Mouse (Mus musculus): ENCODE results near the gene Sh3bp1. TPM values are rescaled to one million over a fixed set of nuclear protein-coding genes. Genes with fewer than 3 reads are reported as not detected.

The Sh3bp1 gene
- total and polyA plus RNA-seq, 3 experiments, result 12.3 to 69.7 (median 23.8) TPM

GRCm38 (mm10) chr15:78927788-78928457, 28.4 kb downstream of the Sh3bp1 start (continued):
- peak; percentile 93 for TF ChIP-seq ETS1 (conservative IDR thresholded peaks at IDR 0.05; ENCODE audit: low read depth, low read length)
- TF ChIP-seq ZC3H11A (IDR thresholded peaks at IDR 0.05; ENCODE audit: low read depth, low read length), result no peak
- TF ChIP-seq NELFE (IDR thresholded peaks at IDR 0.05; ENCODE audit: low read depth, low read length), result peak; percentile 32; the same call in 1 of the 2 replicates
- TF ChIP-seq CTCF (conservative IDR thresholded peaks at IDR 0.05 in 1 of 2, IDR thresholded peaks at IDR 0.05 in 1 of 2; ENCODE audit: low read depth in 2 of 2, low read length in 2 of 2), result no peak
- TF ChIP-seq MXI1 (IDR thresholded peaks at IDR 0.05; ENCODE audit: low read depth, low read length), result peak; percentile 83
- peak; percentile 78; the same call in 1 of the 2 replicates for TF ChIP-seq IRF4 (IDR thresholded peaks at IDR 0.05; ENCODE audit: low read depth, low read length)
- TF ChIP-seq MAFK (IDR thresholded peaks at IDR 0.05; ENCODE audit: insufficient replicate concordance, low read length), result 0 out of 2 replicates have a peak, but pooled peaks have one; percentile 47
- TF ChIP-seq TCF12 (IDR thresholded peaks at IDR 0.05; ENCODE audit: low read depth, low read length), result peak; percentile 92
- no peak for TF ChIP-seq RAD21 (IDR thresholded peaks at IDR 0.05; ENCODE audit: low read depth, low read length)
- TF ChIP-seq PAX5 (IDR thresholded peaks at IDR 0.05; ENCODE audit: low read length), result no peak
- peak; percentile 86 for TF ChIP-seq MAZ (IDR thresholded peaks at IDR 0.05; ENCODE audit: low read depth, low read length)
- no peak for TF ChIP-seq MYC (IDR thresholded peaks at IDR 0.05; ENCODE audit: low read depth, low read length)
- 0 out of 2 replicates have a peak, but pooled peaks have one; percentile 44 for TF ChIP-seq CHD1 (IDR thresholded peaks at IDR 0.05; ENCODE audit: low read depth, low read length)
- no peak for TF ChIP-seq USF1 (IDR thresholded peaks at IDR 0.05; ENCODE audit: low read depth, low read length)
- 0 out of 2 replicates have a peak, but pooled peaks have one; percentile 47 for TF ChIP-seq POLR2AphosphoS2 (IDR thresholded peaks at IDR 0.05; ENCODE audit: low read depth, low read length)
- no peak for TF ChIP-seq ZKSCAN1 (IDR thresholded peaks at IDR 0.05; ENCODE audit: borderline replicate concordance, low read depth, low read length)
- TF ChIP-seq ELF1 (IDR thresholded peaks at IDR 0.05; ENCODE audit: low read depth, low read length), result peak; percentile 73
- TF ChIP-seq NRF1 (IDR thresholded peaks at IDR 0.05; ENCODE audit: low read depth, low read length), result peak; percentile 24; the same call in 1 of the 2 replicates

GRCm38 (mm10) chr15:78928539-78928938, 29.0 kb downstream of the Sh3bp1 start:
- DNase-seq (ENCODE audit: extremely low read depth), result no peak
- Histone ChIP-seq H3K4me3 (replicated peaks in 1 of 3; ENCODE audit: low read depth in 2 of 3, low read length in 2 of 3, poor library complexity in 1 of 3) (no peak overlapping the region), H3K27me3 (replicated peaks) (no peaks in the 10 kb centered on the region), H3K27ac (ENCODE audit: insufficient read depth, low read depth) (peak overlapping the region; percentile 34; the same call in 1 of the 2 replicates), H3K9ac (ENCODE audit: insufficient read depth, low read depth) (peak overlapping the region; percentile 23; the same call in 1 of the 2 replicates), H3K36me3 (replicated peaks in 1 of 2; ENCODE audit: control insufficient read depth in 1 of 2, insufficient read depth in 1 of 2, low read length in 1 of 2) (peaks cover 12 to 25% of the 10 kb centered on the region in 2 experiments), H3K9me3 (replicated peaks; ENCODE audit: low read length) (no peaks in the 10 kb centered on the region), H3K4me2 (ENCODE audit: insufficient read depth, low read depth, poor library complexity, severe bottlenecking) (peak overlapping the region; percentile 95), H3K4me1 (ENCODE audit: control insufficient read depth in 1 of 2, insufficient read depth in 2 of 2) (peaks cover 18 to 50% of the 10 kb centered on the region in 2 experiments), H3K79me2 (replicated peaks; ENCODE audit: control insufficient read depth, extremely low read depth, insufficient read depth, poor library complexity, severe bottlenecking) (peaks cover 4% of the 10 kb centered on the region; the same call in 1 of the 2 replicates)
- TF ChIP-seq JUND (conservative IDR thresholded peaks at IDR 0.05; ENCODE audit: low read depth, low read length), result no peak
- no peak for TF ChIP-seq EP300 (IDR thresholded peaks at IDR 0.05; ENCODE audit: low read length)
- no peak for TF ChIP-seq MEF2A (IDR thresholded peaks at IDR 0.05; ENCODE audit: borderline replicate concordance, low read depth, low read length)
- no peak for TF ChIP-seq RCOR1 (conservative IDR thresholded peaks at IDR 0.05; ENCODE audit: low read depth, low read length)
- TF ChIP-seq TCF12 (IDR thresholded peaks at IDR 0.05; ENCODE audit: low read depth, low read length), result no peak
- no peak for TF ChIP-seq USF1 (IDR thresholded peaks at IDR 0.05; ENCODE audit: low read depth, low read length)
- no peak for TF ChIP-seq SMC3 (IDR thresholded peaks at IDR 0.05; ENCODE audit: low read depth, low read length)
- TF ChIP-seq UBTF (IDR thresholded peaks at IDR 0.05; ENCODE audit: low read depth, low read length), result no peak
- TF ChIP-seq POLR2A (IDR thresholded peaks at IDR 0.05; ENCODE audit: low read depth, low read length), result no peak
- TF ChIP-seq MAZ (IDR thresholded peaks at IDR 0.05; ENCODE audit: low read depth, low read length), result no peak
- no peak for TF ChIP-seq BHLHE40 (IDR thresholded peaks at IDR 0.05; ENCODE audit: low read depth, low read length)
- TF ChIP-seq POLR2AphosphoS2 (IDR thresholded peaks at IDR 0.05; ENCODE audit: low read depth, low read length), result no peak
- no peak for TF ChIP-seq MXI1 (IDR thresholded peaks at IDR 0.05; ENCODE audit: low read depth, low read length)
- no peak for TF ChIP-seq JUN (IDR thresholded peaks at IDR 0.05; ENCODE audit: insufficient read depth, low read depth, low read length)
- in situ Hi-C loops (cut with MboI; ENCODE audit: low pct_ligation_motif_present, low pct_unique_long_range_greater_than_20kb, low sequenced_read_pairs) (no loop called here), dilution Hi-C loops (cut with MboI; ENCODE audit: extremely low pct_ligation_motif_present, extremely low pct_unique_long_range_greater_than_20kb, low sequenced_read_pairs) (no loop called here)

All from CH12.LX (cell line).